Mouse (Mus musculus): Measurements from ENCODE around the gene Ifitm1.
A peak's percentile ranks its signal among the peaks of the same experiment; 100 is the strongest.

DNA sequence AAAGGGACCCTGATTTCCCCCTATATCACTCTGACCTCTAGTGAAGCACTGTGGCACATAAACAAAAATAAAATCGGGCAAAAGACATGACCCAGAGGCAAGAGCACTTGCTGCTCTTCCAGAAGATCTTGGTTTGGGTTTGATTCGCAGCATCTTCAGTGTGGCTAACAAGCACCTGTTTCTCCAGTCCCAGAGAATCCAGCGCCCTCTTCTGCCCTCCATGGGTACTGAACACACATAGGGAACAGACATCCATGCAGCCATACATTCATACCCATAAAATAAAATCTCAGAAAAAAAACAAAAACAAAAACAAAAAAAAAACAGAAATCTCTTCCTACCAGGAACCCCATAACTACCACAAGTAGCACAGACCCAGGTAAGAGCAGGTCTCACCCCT lies 28.6 kb upstream of the Ifitm1 start:
- TF ChIP-seq EP300 (IDR thresholded peaks at IDR 0.05; ENCODE audit: low read depth) (no peak), CTCF (IDR thresholded peaks at IDR 0.05; ENCODE audit: low read depth) (peak; percentile 54)

Measured in liver, embryonic 14.5 days (tissue).